Mouse (Mus musculus): ENCODE results near the gene Zfp54. TPM values are rescaled to one million over a fixed set of nuclear protein-coding genes. Genes with fewer than 3 reads are reported as not detected.
A peak's percentile ranks its signal among the peaks of the same experiment; 100 is the strongest.
"Not testable (repeated sequence)": the region's sequence is repeated elsewhere in the genome, so short reads cannot be mapped to it uniquely, and the experiment has no call there.

Zfp54 gene
- 4.2 and 4.4 TPM in 2 replicates for polyA plus RNA-seq (2014; fragmentation: Nextera tagmentation; extraction: Ambion mirVana)

- no peaks in the 10 kb centered on the region for H3K4me1 ChIP-seq (ENCODE audit: control insufficient read depth, insufficient read depth, low read length)
- H3K9ac ChIP-seq (ENCODE audit: low read length) = peak within 1 kb of the TSS; percentile 63
- WGBS = under 1% methylated on average over 22 of the region's 22 CpGs
- H3K27me3 ChIP-seq (ENCODE audit: control insufficient read depth, insufficient read depth, low read length) = no peaks in the 10 kb centered on the region
- peak within 1 kb of the TSS; percentile 80 for H3K4me2 ChIP-seq (ENCODE audit: low read depth)
- peak; percentile 98 for ATAC-seq (ENCODE audit: insufficient read depth, low FRiP score, low TSS enrichment)
- peak; percentile 52 for DNase-seq (ENCODE audit: low spot score)
- peak within 1 kb of the TSS; percentile 41 for H3K4me3 ChIP-seq (ENCODE audit: low read depth, low read length)
- 0 out of 2 replicates have a peak within 1 kb of the TSS, but pooled peaks have one; percentile 8 for H3K27ac ChIP-seq (ENCODE audit: low read depth, low read length)
- H3K36me3 ChIP-seq (ENCODE audit: control insufficient read depth, insufficient read depth, low read length) = no peaks in the 10 kb centered on the region
- no peaks in the 10 kb centered on the region for H3K9me3 ChIP-seq (ENCODE audit: control insufficient read depth, low read length)
Measured at GRCm38 (mm10) chr17:21422664-21423599, at the start of gene Zfp54. Zfp54 (plus strand) TSS chr17:21423227.

GRCm38 (mm10) chr17:21375311-21375710, 47.7 kb upstream of the Zfp54 start:
- Histone ChIP-seq H3K27me3 (ENCODE audit: control insufficient read depth, insufficient read depth, low read length) (no peaks in the 10 kb centered on the region), H3K36me3 (ENCODE audit: control insufficient read depth, insufficient read depth, low read length) (no peaks in the 10 kb centered on the region), H3K27ac (ENCODE audit: low read depth, low read length) (no peak overlapping the region), H3K4me1 (ENCODE audit: control insufficient read depth, insufficient read depth, low read length) (no peaks in the 10 kb centered on the region), H3K4me3 (ENCODE audit: low read depth, low read length) (no peak overlapping the region), H3K9me3 (ENCODE audit: control insufficient read depth, low read length) (no peaks in the 10 kb centered on the region), H3K4me2 (ENCODE audit: low read depth) (no peak overlapping the region), H3K9ac (ENCODE audit: low read length) (no peak overlapping the region)
- DNase-seq (ENCODE audit: low spot score) (no peak), ATAC-seq (ENCODE audit: insufficient read depth, low FRiP score, low TSS enrichment) (no peak)
- WGBS = 58% methylated on average over 1 of the region's 1 CpGs

- ATAC-seq (ENCODE audit: insufficient read depth, low FRiP score, low TSS enrichment) = peak; percentile 98
- Histone ChIP-seq H3K9me3 (ENCODE audit: control insufficient read depth, low read length) (no peaks in the 10 kb centered on the region), H3K27ac (ENCODE audit: low read depth, low read length) (no peak within 1 kb of the TSS), H3K9ac (ENCODE audit: low read length) (peak within 1 kb of the TSS; percentile 37), H3K4me2 (ENCODE audit: low read depth) (peak within 1 kb of the TSS; percentile 59), H3K4me1 (ENCODE audit: control insufficient read depth, insufficient read depth, low read length) (no peaks in the 10 kb centered on the region), H3K36me3 (ENCODE audit: control insufficient read depth, insufficient read depth, low read length) (no peaks in the 10 kb centered on the region), H3K4me3 (ENCODE audit: low read depth, low read length) (peak within 1 kb of the TSS; percentile 37), H3K27me3 (ENCODE audit: control insufficient read depth, insufficient read depth, low read length) (no peaks in the 10 kb centered on the region)
- peak; percentile 65 for DNase-seq (ENCODE audit: low spot score)
- WGBS = 4% methylated on average over 20 of the region's 20 CpGs
Measured at GRCm38 (mm10) chr17:21383391-21384056, 39.5 kb upstream of the Zfp54 start, which contains the start of gene Zfp677. Zfp677 (plus strand) TSS chr17:21383748.

- Histone ChIP-seq H3K9me3 (ENCODE audit: control insufficient read depth, low read length) (no peaks in the 10 kb centered on the region), H3K27ac (ENCODE audit: low read depth, low read length) (no peak overlapping the region), H3K9ac (ENCODE audit: low read length) (peak overlapping the region; percentile 27), H3K4me1 (ENCODE audit: control insufficient read depth, insufficient read depth, low read length) (no peaks in the 10 kb centered on the region), H3K4me2 (ENCODE audit: low read depth) (peak overlapping the region; percentile 59), H3K27me3 (ENCODE audit: control insufficient read depth, insufficient read depth, low read length) (no peaks in the 10 kb centered on the region), H3K4me3 (ENCODE audit: low read depth, low read length) (peak overlapping the region; percentile 37), H3K36me3 (ENCODE audit: control insufficient read depth, insufficient read depth, low read length) (no peaks in the 10 kb centered on the region)
- peak; percentile 29; the same call in 1 of the 2 replicates for ATAC-seq (ENCODE audit: insufficient read depth, low FRiP score, low TSS enrichment)
- WGBS = 16% methylated on average over 8 of the region's 8 CpGs
- DNase-seq (ENCODE audit: low spot score) = no peak
Measured at GRCm38 (mm10) chr17:21384057-21384411, 39.0 kb upstream of the Zfp54 start.

- H3K9ac ChIP-seq (ENCODE audit: low read length); H3K9me3 ChIP-seq (ENCODE audit: control insufficient read depth, low read length); H3K4me3 ChIP-seq (ENCODE audit: low read depth, low read length); H3K27ac ChIP-seq (ENCODE audit: low read depth, low read length); H3K36me3 ChIP-seq (ENCODE audit: control insufficient read depth, insufficient read depth, low read length); H3K4me2 ChIP-seq (ENCODE audit: low read depth); H3K27me3 ChIP-seq (ENCODE audit: control insufficient read depth, insufficient read depth, low read length); DNase-seq (ENCODE audit: low spot score); ATAC-seq (ENCODE audit: insufficient read depth, low FRiP score, low TSS enrichment); H3K4me1 ChIP-seq (ENCODE audit: control insufficient read depth, insufficient read depth, low read length): not testable (repeated sequence)
- 83% methylated on average over 9 of the region's 9 CpGs for WGBS
Measured at GRCm38 (mm10) chr17:21438806-21439400, 15.9 kb downstream of the Zfp54 start.

GRCm38 (mm10) chr17:21449669-21450068, 26.6 kb downstream of the Zfp54 start:
- H3K9me3 ChIP-seq (ENCODE audit: control insufficient read depth, low read length) = no peaks in the 10 kb centered on the region
- ATAC-seq (ENCODE audit: insufficient read depth, low FRiP score, low TSS enrichment) = peak; percentile 82
- H3K9ac ChIP-seq (ENCODE audit: low read length) = peak overlapping the region; percentile 48
- H3K27me3 ChIP-seq (ENCODE audit: control insufficient read depth, insufficient read depth, low read length) = no peaks in the 10 kb centered on the region
- H3K27ac ChIP-seq (ENCODE audit: low read depth, low read length) = peak overlapping the region; percentile 46; the same call in 1 of the 2 replicates
- no peaks in the 10 kb centered on the region for H3K36me3 ChIP-seq (ENCODE audit: control insufficient read depth, insufficient read depth, low read length)
- 1% methylated on average over 3 of the region's 3 CpGs for WGBS
- peak overlapping the region; percentile 58 for H3K4me2 ChIP-seq (ENCODE audit: low read depth)
- peak; percentile 78 for DNase-seq (ENCODE audit: low spot score)
- H3K4me1 ChIP-seq (ENCODE audit: control insufficient read depth, insufficient read depth, low read length) = no peaks in the 10 kb centered on the region
- H3K4me3 ChIP-seq (ENCODE audit: low read depth, low read length) = peak overlapping the region; percentile 58

GRCm38 (mm10) chr17:21450138-21450704, 27.2 kb downstream of the Zfp54 start, which contains the start of gene Zfp51:
Zfp51 (plus strand) TSS chr17:21450374.
- under 1% methylated on average over 26 of the region's 26 CpGs for WGBS
- H3K27ac ChIP-seq (ENCODE audit: low read depth, low read length) = peak within 1 kb of the TSS; percentile 46; the same call in 1 of the 2 replicates

GRCm38 (mm10) chr17:21463550-21463949, 40.5 kb downstream of the Zfp54 start:
- no peak overlapping the region for H3K4me3 ChIP-seq (ENCODE audit: low read depth, low read length)
- no peak for DNase-seq (ENCODE audit: low spot score)
- no peaks in the 10 kb centered on the region for H3K9me3 ChIP-seq (ENCODE audit: control insufficient read depth, low read length)
- H3K9ac ChIP-seq (ENCODE audit: low read length) = no peak overlapping the region
- no peak for ATAC-seq (ENCODE audit: insufficient read depth, low FRiP score, low TSS enrichment)
- no peaks in the 10 kb centered on the region for H3K27me3 ChIP-seq (ENCODE audit: control insufficient read depth, insufficient read depth, low read length)
- peaks cover 5% of the 10 kb centered on the region; the same call in 1 of the 2 replicates for H3K36me3 ChIP-seq (ENCODE audit: control insufficient read depth, insufficient read depth, low read length)
- 97% methylated on average over 5 of the region's 5 CpGs for WGBS
- no peak overlapping the region for H3K27ac ChIP-seq (ENCODE audit: low read depth, low read length)
- H3K4me2 ChIP-seq (ENCODE audit: low read depth) = no peak overlapping the region
- no peaks in the 10 kb centered on the region for H3K4me1 ChIP-seq (ENCODE audit: control insufficient read depth, insufficient read depth, low read length)

More at GRCm38 (mm10) chr17:21450138-21450704, 27.2 kb downstream of the Zfp54 start, which contains the start of gene Zfp51:
- peak within 1 kb of the TSS; percentile 58 for H3K4me3 ChIP-seq (ENCODE audit: low read depth, low read length)
- H3K9me3 ChIP-seq (ENCODE audit: control insufficient read depth, low read length) = no peaks in the 10 kb centered on the region
- H3K27me3 ChIP-seq (ENCODE audit: control insufficient read depth, insufficient read depth, low read length) = no peaks in the 10 kb centered on the region
- peak; percentile 85 for DNase-seq (ENCODE audit: low spot score)
- H3K4me2 ChIP-seq (ENCODE audit: low read depth) = peak within 1 kb of the TSS; percentile 58
- H3K9ac ChIP-seq (ENCODE audit: low read length) = peak within 1 kb of the TSS; percentile 48
- no peaks in the 10 kb centered on the region for H3K36me3 ChIP-seq (ENCODE audit: control insufficient read depth, insufficient read depth, low read length)
- H3K4me1 ChIP-seq (ENCODE audit: control insufficient read depth, insufficient read depth, low read length) = no peaks in the 10 kb centered on the region
- peak; percentile 100 for ATAC-seq (ENCODE audit: insufficient read depth, low FRiP score, low TSS enrichment)

Measured in neural tube, embryonic 11.5 days (tissue).